Mouse (Mus musculus): Measurements from ENCODE around the gene Nit1.
"Not testable (repeated sequence)": the region's sequence is repeated elsewhere in the genome, so short reads cannot be mapped to it uniquely, and the experiment has no call there.

Gene Nit1

GRCm38 (mm10) chr1:171349210-171349609 is 3.8 kb upstream of the Nit1 start:
- no peak for DNase-seq (ENCODE audit: low spot score)

- DNase-seq (ENCODE audit: low spot score) = no peak
These were observed 3.2 kb upstream of the Nit1 start for GRCm38 (mm10) chr1:171348665-171349064.

- no peak for DNase-seq (ENCODE audit: low spot score)
These were observed 627 bp upstream of the Nit1 start for GRCm38 (mm10) chr1:171346095-171346450.

- DNase-seq (ENCODE audit: low spot score) = no peak
These were observed 731 bp downstream of the Nit1 start for GRCm38 (mm10) chr1:171344715-171345114.

- DNase-seq (ENCODE audit: low spot score) = no peak
These were observed 1.3 kb downstream of the Nit1 start for GRCm38 (mm10) chr1:171343922-171344677.

GRCm38 (mm10) chr1:171342262-171343207 is 2.9 kb downstream of the Nit1 start:
- DNase-seq (ENCODE audit: low spot score) = no peak

GRCm38 (mm10) chr1:171330216-171330560 is 15.3 kb downstream of the Nit1 start:
- DNase-seq (ENCODE audit: low spot score) = no peak

GRCm38 (mm10) chr1:171329433-171330215 is 15.8 kb downstream of the Nit1 start:
- peak; percentile 43 for DNase-seq (ENCODE audit: low spot score)

- peak; percentile 40 for DNase-seq (ENCODE audit: low spot score)
These were observed 16.5 kb downstream of the Nit1 start, which contains the start of gene Dedd for GRCm38 (mm10) chr1:171328839-171329432. Dedd (plus strand) TSS chr1:171329145.

GRCm38 (mm10) chr1:171328244-171328643 is 17.2 kb downstream of the Nit1 start:
- no peak for DNase-seq (ENCODE audit: low spot score)

- not testable (repeated sequence) for DNase-seq (ENCODE audit: low spot score)
These were observed 18.9 kb downstream of the Nit1 start for GRCm38 (mm10) chr1:171326588-171326987.

- no peak for DNase-seq (ENCODE audit: low spot score)
These were observed 19.9 kb downstream of the Nit1 start for GRCm38 (mm10) chr1:171325571-171325970.

- no peak for DNase-seq (ENCODE audit: low spot score)
These were observed 23.4 kb downstream of the Nit1 start for GRCm38 (mm10) chr1:171322012-171322411.

GRCm38 (mm10) chr1:171321415-171321814 is 24.0 kb downstream of the Nit1 start:
- DNase-seq (ENCODE audit: low spot score) = no peak

GRCm38 (mm10) chr1:171320151-171320550 is 25.3 kb downstream of the Nit1 start:
- no peak for DNase-seq (ENCODE audit: low spot score)

GRCm38 (mm10) chr1:171319748-171320147 is 25.7 kb downstream of the Nit1 start:
- DNase-seq (ENCODE audit: low spot score) = no peak

- DNase-seq (ENCODE audit: low spot score) = no peak
These were observed 36.1 kb downstream of the Nit1 start for GRCm38 (mm10) chr1:171309321-171309720.

GRCm38 (mm10) chr1:171306157-171306556 is 39.3 kb downstream of the Nit1 start:
- not testable (repeated sequence) for DNase-seq (ENCODE audit: low spot score)

GRCm38 (mm10) chr1:171298226-171298625 is 47.2 kb downstream of the Nit1 start:
- no peak for DNase-seq (ENCODE audit: low spot score)

- DNase-seq (ENCODE audit: low spot score) = no peak
These were observed 50.4 kb downstream of the Nit1 start for GRCm38 (mm10) chr1:171295063-171295402.

GRCm38 (mm10) chr1:171294298-171295062 is 51.0 kb downstream of the Nit1 start, which contains the start of gene Ufc1:
Ufc1 (minus strand) TSS chr1:171295024.
- no peak for DNase-seq (ENCODE audit: low spot score)
